14 mouse cellular contexts compared by ENCODE assay signal in the genomic region with DNA sequence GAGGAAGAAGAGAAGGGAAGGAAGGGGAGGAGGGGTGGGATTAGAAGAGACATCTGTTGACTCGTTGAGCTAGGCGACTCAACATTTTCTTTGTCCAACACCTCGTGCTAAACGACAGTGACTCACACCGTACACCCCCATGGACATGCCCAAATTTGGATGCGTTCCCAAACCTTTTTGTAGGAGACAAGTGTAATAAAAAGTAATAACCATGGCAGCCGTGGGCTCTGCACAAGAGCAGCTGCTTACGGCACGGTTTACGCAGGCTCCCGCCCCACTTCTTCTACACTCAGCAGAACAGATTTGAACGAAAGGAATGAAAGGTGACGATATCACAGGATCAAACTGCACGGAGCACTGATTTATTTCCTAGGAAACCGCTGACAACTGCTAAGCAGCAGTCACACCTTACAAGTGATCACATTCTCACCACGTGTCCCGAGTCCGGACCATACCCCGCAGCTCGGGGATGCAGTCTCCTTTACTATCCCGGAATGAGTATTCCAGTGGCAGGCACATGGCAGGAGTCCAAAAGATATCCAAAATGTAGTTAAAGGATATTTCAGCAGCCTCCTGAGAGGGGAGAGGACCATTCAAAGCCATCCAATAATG. TPM values are rescaled to one million over a fixed set of nuclear protein-coding genes. Genes with fewer than 3 reads are reported as not detected.
DNase-seq lines count a peak whose midpoint lies in the region; ATAC-seq and TF ChIP-seq lines count a peak whose summit lies in the region.
"Had no signal": no experiment of that assay in that cellular context is flagged by ENCODE, and none has a peak within 500 bp of the region (broad histone marks: within the 10 kb centered on the region; RNA-seq: fewer than 3 reads in every experiment).

No protein-coding gene starts in this region.

- no peaks in the 10 kb centered on the region for H3K9me3 ChIP-seq in heart, postnatal 0 days (replicated peaks; ENCODE audit: control insufficient read depth, low read length)
- no peaks in the 10 kb centered on the region for H3K9me3 ChIP-seq in heart, embryonic 10.5 days
- H3K9me3 ChIP-seq: embryonic facial prominence, embryonic 12.5 days; hindbrain, embryonic 10.5 days had no signal

- WGBS in heart, postnatal 0 days = 37% methylated on average over 21 of the region's 21 CpGs
- 80% methylated on average over 21 of the region's 21 CpGs for WGBS in heart, embryonic 10.5 days

- DNase-seq in heart, postnatal 0 days (ENCODE audit: low spot score) = no peak
- no peak for DNase-seq in heart, embryonic 10.5 days (ENCODE audit: low spot score)
- peak; percentile 84 for DNase-seq in right cerebral cortex, adult 18-20 months
- DNase-seq in right cerebral cortex, postnatal 4 days = no peak
- DNase-seq in brain, adult 2 months (ENCODE audit: low read depth, low spot score) = peak; percentile 92
- DNase-seq in right cerebral cortex, postnatal 36 days (ENCODE audit: low spot score in 2 of 2) = peak; percentile 70 to 77
- DNase-seq in kidney, adult 8-10 months = no peak
- no peak for DNase-seq in adrenal gland, adult 2 months
- DNase-seq: heart, adult 2 months; kidney, adult 11 months; lung, postnatal 36 days; midbrain, embryonic 14.5 days had no signal

- H3K9ac ChIP-seq in heart, postnatal 0 days (replicated peaks; ENCODE audit: low read depth, low read length) = no peak overlapping the region
- H3K9ac ChIP-seq: embryonic facial prominence, embryonic 12.5 days had no signal

- no peak overlapping the region for H3K4me3 ChIP-seq in heart, postnatal 0 days (ENCODE audit: low read depth, low read length)
- H3K4me3 ChIP-seq in heart, embryonic 10.5 days = no peak overlapping the region
- H3K4me3 ChIP-seq: embryonic facial prominence, embryonic 12.5 days; heart, adult 2 months had no signal

- ATAC-seq in heart, postnatal 0 days (ENCODE audit: insufficient read depth, low read depth) = no peak

- H3K27me3 ChIP-seq in heart, postnatal 0 days (ENCODE audit: control insufficient read depth, insufficient read depth, low read length) = no peaks in the 10 kb centered on the region
- H3K27me3 ChIP-seq in heart, embryonic 10.5 days (ENCODE audit: insufficient read depth, poor library complexity, severe bottlenecking) = no peaks in the 10 kb centered on the region
- H3K27me3 ChIP-seq: embryonic facial prominence, embryonic 12.5 days had no signal

- H3K27ac ChIP-seq in heart, postnatal 0 days (ENCODE audit: low read depth) = no peak overlapping the region
- H3K27ac ChIP-seq in heart, embryonic 10.5 days = no peak overlapping the region
- H3K27ac ChIP-seq: embryonic facial prominence, embryonic 12.5 days; heart, adult 2 months; hindbrain, embryonic 10.5 days had no signal

- no peaks in the 10 kb centered on the region for H3K36me3 ChIP-seq in heart, postnatal 0 days (replicated peaks; ENCODE audit: control insufficient read depth, insufficient read depth, low read length)
- H3K36me3 ChIP-seq in heart, embryonic 10.5 days = no peaks in the 10 kb centered on the region
- H3K36me3 ChIP-seq: embryonic facial prominence, embryonic 12.5 days had no signal

- no peak for TF ChIP-seq CTCF in heart, postnatal 0 days (IDR thresholded peaks at IDR 0.05; ENCODE audit: low read depth)

- no peak for TF ChIP-seq EP300 in heart, postnatal 0 days (IDR thresholded peaks at IDR 0.05; ENCODE audit: low read depth)

- peaks cover 67% of the 10 kb centered on the region for H3K4me1 ChIP-seq in heart, postnatal 0 days (ENCODE audit: control insufficient read depth, insufficient read depth)
- H3K4me1 ChIP-seq in heart, embryonic 10.5 days = peaks cover 36% of the 10 kb centered on the region

- 0 out of 2 replicates have a peak overlapping the region, but pooled peaks have one; percentile 15 for H3K4me2 ChIP-seq in heart, postnatal 0 days (ENCODE audit: low read depth, low read length)
- H3K4me2 ChIP-seq: embryonic facial prominence, embryonic 12.5 days had no signal

RNA-seq across cellular contexts. Expression of a gene that starts 6.9 kb away (rescaled TPM):
- 25.9 and 35.5 TPM in 2 replicates for total RNA-seq in heart, postnatal 0 days (2014; rRNA removed; ENCODE audit: low replicate concordance)
- polyA plus RNA-seq in heart, postnatal 0 days (2015; fragmentation: Nextera tagmentation; extraction: Ambion mirVana) = 35.5 and 38.9 TPM in 2 replicates
- 37.3 and 48.0 TPM in 2 replicates for polyA plus RNA-seq in heart, embryonic 10.5 days (2016; fragmentation: Nextera tagmentation; extraction: Ambion mirVana)
- 10 to 100 TPM; 13.9 to 24.8 TPM for total RNA-seq in adrenal gland, adult 2 months (2021)
- polyA plus RNA-seq in adrenal gland, adult 2 months (2012; rRNA removed) = 39.9 and 43.0 TPM in 2 replicates

RNA-seq across cellular contexts. Expression of a gene that starts 28.4 kb away (rescaled TPM):
- 71.6 and 120 TPM in 2 replicates for total RNA-seq in heart, postnatal 0 days (2014; rRNA removed; ENCODE audit: low replicate concordance)
- polyA plus RNA-seq in heart, postnatal 0 days (2015; fragmentation: Nextera tagmentation; extraction: Ambion mirVana) = 3.6 and 4.0 TPM in 2 replicates
- polyA plus RNA-seq in heart, embryonic 10.5 days (2016; fragmentation: Nextera tagmentation; extraction: Ambion mirVana) = 2.4 and 2.9 TPM in 2 replicates
- total RNA-seq in adrenal gland, adult 2 months (2021) = 10 to 100 TPM; 46.9 to 77.9 TPM
- polyA plus RNA-seq in adrenal gland, adult 2 months (2012; rRNA removed) = 86.8 and 92.5 TPM in 2 replicates

RNA-seq across cellular contexts. Expression of a gene that starts 33.8 kb away (rescaled TPM):
- 10.8 and 13.7 TPM in 2 replicates for total RNA-seq in heart, postnatal 0 days (2014; rRNA removed; ENCODE audit: low replicate concordance)
- 0.84 and 1.00 TPM in 2 replicates for polyA plus RNA-seq in heart, postnatal 0 days (2015; fragmentation: Nextera tagmentation; extraction: Ambion mirVana)
- polyA plus RNA-seq in heart, embryonic 10.5 days (2016; fragmentation: Nextera tagmentation; extraction: Ambion mirVana) = 1.1 and 1.2 TPM in 2 replicates
- total RNA-seq in adrenal gland, adult 2 months (2021) = 1 to 10 TPM; 4.4 to 7.9 TPM
- polyA plus RNA-seq in adrenal gland, adult 2 months (2012; rRNA removed) = 5.5 and 6.3 TPM in 2 replicates

Comparison
In these comparisons a context has a peak if more than half of its experiments do, and no peak if none do; other contexts are left out.
1. DNase-seq: peak in right cerebral cortex, adult 18-20 months (single experiment), brain, adult 2 months (single experiment) and right cerebral cortex, postnatal 36 days (2 of 2); none in heart, postnatal 0 days (single experiment), heart, embryonic 10.5 days (single experiment), right cerebral cortex, postnatal 4 days (single experiment), kidney, adult 8-10 months (0 of 2) and adrenal gland, adult 2 months (single experiment).
2. RNA of a gene that starts 28.4 kb away (polyA plus RNA-seq): 86.8 to 92.5 TPM in adrenal gland, adult 2 months; 3.6 to 4.0 TPM in heart, postnatal 0 days and 2.4 to 2.9 TPM in heart, embryonic 10.5 days; every median in the first group is over 10 times any median in the second.